Mouse (Mus musculus): ENCODE results near the gene Gstm3.

DNA sequence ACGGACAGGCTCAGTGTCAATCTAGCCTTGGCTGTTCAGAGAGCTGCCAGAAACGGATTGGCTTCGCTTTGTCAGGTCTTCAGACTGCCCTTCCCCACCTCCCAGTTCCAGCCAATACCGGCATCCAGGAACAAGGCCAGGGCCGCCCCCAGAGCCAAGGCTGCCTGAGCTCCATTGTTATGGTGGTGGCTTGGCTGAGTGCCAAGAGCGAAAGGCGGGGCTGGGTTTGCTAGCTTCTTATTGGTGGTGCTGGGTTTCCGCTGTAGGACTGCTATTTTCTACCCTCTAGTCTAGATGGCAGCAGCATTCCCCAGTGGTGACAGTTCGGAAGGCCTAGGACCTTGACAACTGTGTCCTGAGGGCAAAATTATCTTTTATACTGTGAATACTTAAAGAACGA is 37.4 kb downstream of the Gstm3 start, which contains the start of gene Gstm7:
- TF ChIP-seq CTCF (conservative IDR thresholded peaks at IDR 0.05; ENCODE audit: insufficient read depth, insufficient read length, low read depth, low read length) (peak; percentile 41), POLR2A (IDR thresholded peaks at IDR 0.05; ENCODE audit: low read depth, low read length) (no peak)
